In the genomic region with DNA sequence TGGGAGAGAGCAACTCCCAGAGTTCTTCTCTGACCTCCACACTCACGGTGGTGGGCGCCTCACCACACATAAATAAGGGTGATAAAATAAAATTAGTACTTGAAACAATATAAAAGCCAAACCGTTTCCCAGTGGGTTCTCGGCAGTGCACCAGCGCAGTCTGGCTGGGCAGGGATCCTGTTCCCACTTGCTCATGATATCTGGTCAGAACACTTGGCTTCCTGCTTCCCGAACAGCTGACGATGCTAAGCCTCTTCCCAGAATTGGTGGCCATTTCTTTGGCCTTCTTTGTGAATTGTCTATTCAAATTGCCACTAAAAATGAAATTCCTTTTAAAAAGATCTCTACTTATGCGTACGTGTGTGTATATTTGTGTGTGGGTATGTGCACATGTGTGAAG, we compare ENCODE assay signal across 19 mouse cellular contexts.
"Had no signal": no experiment of that assay in that cellular context is flagged by ENCODE, and none has a peak within 500 bp of the region (broad histone marks: within the 10 kb centered on the region; RNA-seq: fewer than 3 reads in every experiment).

No protein-coding gene starts in this region.

- H3K27ac ChIP-seq: left cerebral cortex, adult 2 months; liver, embryonic 13.5 days; macrophage; neural tube, embryonic 12.5 days; neural tube, embryonic 15.5 days; stomach, postnatal 0 days had no signal

- H3K4me1 ChIP-seq: neural tube, embryonic 12.5 days had no signal

- H3K9me3 ChIP-seq: liver, embryonic 13.5 days; neural tube, embryonic 12.5 days; neural tube, embryonic 15.5 days had no signal

- H3K9ac ChIP-seq: liver, embryonic 13.5 days; lung, embryonic 14.5 days; neural tube, embryonic 12.5 days; neural tube, embryonic 15.5 days had no signal

- H3K4me2 ChIP-seq: liver, embryonic 13.5 days; lung, embryonic 14.5 days; midbrain, embryonic 11.5 days; neural tube, embryonic 12.5 days; neural tube, embryonic 15.5 days had no signal

- H3K4me3 ChIP-seq: left cerebral cortex, adult 2 months; liver, embryonic 13.5 days; neural tube, embryonic 12.5 days; neural tube, embryonic 15.5 days had no signal

- H3K27me3 ChIP-seq: liver, embryonic 13.5 days; neural tube, embryonic 12.5 days; neural tube, embryonic 15.5 days had no signal

- DNase-seq: kidney, adult 9 months; kidney, postnatal 14 days; kidney, postnatal 4 days; liver, embryonic 13.5 days; lung, embryonic 14.5 days; midbrain, embryonic 14.5 days; right cerebral cortex, adult 18-20 months; right cerebral cortex, postnatal 14 days; right cerebral cortex, postnatal 4 days; thymus, adult 2 months; thymus, postnatal 14 days; thymus, postnatal 4 days had no signal

- ATAC-seq: lung, postnatal 0 days had no signal
